Mouse (Mus musculus): ENCODE data around the gene Slc18a2. TPM values are rescaled to one million over a fixed set of nuclear protein-coding genes. Genes with fewer than 3 reads are reported as not detected.

Slc18a2 gene
- polyA plus RNA-seq, 1 experiment from 2014 or later = 12.6 TPM

DNA sequence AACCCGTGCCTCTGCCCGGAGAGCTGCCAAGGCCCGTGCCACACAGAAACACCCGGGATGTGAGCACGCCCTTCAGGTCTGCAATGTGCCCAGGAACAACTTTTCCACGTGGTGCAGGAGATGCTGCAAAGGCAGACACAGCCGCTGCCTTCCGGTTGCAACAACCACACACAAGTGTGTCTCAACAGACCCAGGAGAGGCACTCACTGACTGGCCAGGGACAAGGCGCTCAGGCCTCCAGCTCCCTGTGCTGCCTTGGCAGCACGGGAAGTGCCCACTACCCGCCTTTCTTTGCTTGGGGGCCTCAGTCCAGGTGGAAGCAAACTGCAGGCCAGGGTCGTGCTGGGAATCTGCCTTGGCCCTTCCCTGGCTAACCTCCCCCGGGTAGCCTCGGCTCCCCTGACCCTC, 83.6 kb downstream of the Slc18a2 start:
- under 1% methylated on average over 14 of the region's 14 CpGs for WGBS
- Histone ChIP-seq H3K9ac (ENCODE audit: low read length) (peak overlapping the region; percentile 85), H3K4me3 (ENCODE audit: low read length) (peak overlapping the region; percentile 97), H3K27ac (ENCODE audit: low read length) (peak overlapping the region; percentile 63), H3K4me2 (ENCODE audit: low read depth, low read length) (peak overlapping the region; percentile 85), H3K27me3 (ENCODE audit: control insufficient read depth, insufficient read depth, low read length) (no peaks in the 10 kb centered on the region), H3K4me1 (ENCODE audit: control insufficient read depth, insufficient read depth, low read length) (peaks cover 25% of the 10 kb centered on the region), H3K36me3 (ENCODE audit: control insufficient read depth, insufficient read depth) (no peaks in the 10 kb centered on the region), H3K9me3 (replicated peaks; ENCODE audit: control insufficient read depth, low read length) (no peaks in the 10 kb centered on the region)
- ATAC-seq (replicated peaks; ENCODE audit: extremely low read depth, insufficient read depth, low FRiP score) = no peak; the same call in 1 of the 2 replicates

GRCm38 (mm10) chr19:59345081-59345657, 84.5 kb downstream of the Slc18a2 start:
- Histone ChIP-seq H3K27ac (ENCODE audit: low read length) (peak overlapping the region; percentile 92), H3K9me3 (replicated peaks; ENCODE audit: control insufficient read depth, low read length) (no peaks in the 10 kb centered on the region), H3K9ac (ENCODE audit: low read length) (peak overlapping the region; percentile 85), H3K27me3 (ENCODE audit: control insufficient read depth, insufficient read depth, low read length) (no peaks in the 10 kb centered on the region), H3K4me2 (ENCODE audit: low read depth, low read length) (peak overlapping the region; percentile 85), H3K36me3 (ENCODE audit: control insufficient read depth, insufficient read depth) (no peaks in the 10 kb centered on the region), H3K4me1 (ENCODE audit: control insufficient read depth, insufficient read depth, low read length) (peaks cover 25% of the 10 kb centered on the region), H3K4me3 (ENCODE audit: low read length) (peak overlapping the region; percentile 97)
- peak; percentile 30 for ATAC-seq (replicated peaks; ENCODE audit: extremely low read depth, insufficient read depth, low FRiP score)
- WGBS = under 1% methylated on average over 65 of the region's 70 CpGs

Other genes starting within 250 kb of the Slc18a2 start
- gene Shtn1, start 184.8 kb upstream of the Slc18a2 start, polyA plus RNA-seq (2015; fragmentation: Nextera tagmentation; extraction: Ambion mirVana) = 1.1 and 1.3 TPM in 2 replicates
- gene Vax1, start 90.8 kb upstream of the Slc18a2 start, polyA plus RNA-seq (2015; fragmentation: Nextera tagmentation; extraction: Ambion mirVana) = not detected in 2 replicates
- not detected in 2 replicates for gene Kcnk18, start 41.7 kb upstream of the Slc18a2 start, polyA plus RNA-seq (2015; fragmentation: Nextera tagmentation; extraction: Ambion mirVana)
- 15.5 and 43.3 TPM in 2 replicates for gene Rps12-ps3, start 61.4 kb downstream of the Slc18a2 start, polyA plus RNA-seq (2015; fragmentation: Nextera tagmentation; extraction: Ambion mirVana)
- gene Pdzd8, start 84.9 kb downstream of the Slc18a2 start, polyA plus RNA-seq (2015; fragmentation: Nextera tagmentation; extraction: Ambion mirVana) = 6.1 and 7.2 TPM in 2 replicates
- gene Emx2, start 197.5 kb downstream of the Slc18a2 start, polyA plus RNA-seq (2015; fragmentation: Nextera tagmentation; extraction: Ambion mirVana) = not detected in 2 replicates